Mouse (Mus musculus) stomach, postnatal 0 days (tissue): ENCODE results near the gene Gm12248. TPM values are rescaled to one million over a fixed set of nuclear protein-coding genes. Genes with fewer than 3 reads are reported as not detected.

Source experiments
- ATAC-seq: fragments of 200-750 bp; cut with Nextera tagmentation; 2 replicates; pipeline ENCODE4 v1.8.0; 2017; ENCODE audit not compliant: low FRiP score, low TSS enrichment
- DNase-seq: peaks from one replicate; pipeline ENCODE4 v3.0.0-alpha.2; 2016; ENCODE audit warnings: low spot score
- H3K27ac ChIP-seq: fragments of 300-500 bp; sonication (generic); replicated peaks from 2 replicates; pipeline ENCODE4 v1.5.1; 2014; ENCODE audit warnings: mild to moderate bottlenecking, control low read depth
- H3K27me3 ChIP-seq: fragments of 300-500 bp; sonication (generic); 2 replicates; pipeline ENCODE4 v1.6.1; 2014; ENCODE audit warnings: low read length; ENCODE audit not compliant: control insufficient read depth, insufficient read depth
- H3K36me3 ChIP-seq: fragments of 300-500 bp; sonication (generic); 2 replicates; pipeline ENCODE4 v1.6.1; 2014; ENCODE audit warnings: low read length, mixed read lengths; ENCODE audit not compliant: control insufficient read depth, insufficient read depth
- H3K4me1 ChIP-seq: fragments of 300-500 bp; sonication (generic); replicated peaks from 2 replicates; pipeline ENCODE4 v1.6.1; 2014; ENCODE audit warnings: antibody characterized with exemption; ENCODE audit not compliant: control insufficient read depth, insufficient read depth
- H3K4me2 ChIP-seq: fragments of 300-500 bp; sonication (generic); replicated peaks from 2 replicates; pipeline ENCODE4 v1.6.1; 2014; ENCODE audit warnings: low read depth, mild to moderate bottlenecking, control low read depth, moderate library complexity
- H3K4me3 ChIP-seq: fragments of 300-500 bp; sonication (generic); 2 replicates; pipeline ENCODE4 v1.5.1; 2014; ENCODE audit warnings: low read depth, low read length, control low read depth
- H3K9ac ChIP-seq: fragments of 300-500 bp; sonication (generic); 2 replicates; pipeline ENCODE4 v1.6.1; 2014; ENCODE audit warnings: mild to moderate bottlenecking, low read length, control low read depth, mixed read lengths
- H3K9me3 ChIP-seq: fragments of 300-500 bp; sonication (generic); 2 replicates; pipeline ENCODE4 v1.6.1; 2016; ENCODE audit warnings: low read length; ENCODE audit not compliant: control insufficient read depth
- CTCF ChIP-seq: IDR thresholded peaks from 2 replicates; pipeline ENCODE4 v1.5.1; 2016; ENCODE audit warnings: antibody characterized with exemption, low read depth, mild to moderate bottlenecking, moderate library complexity
- EP300 ChIP-seq: optimal IDR thresholded peaks from 2 replicates; pipeline ENCODE3; 2016; ENCODE audit warnings: antibody characterized with exemption
- WGBS: fragments of 180-500 bp; shearing (Covaris S2); extraction: QIAGEN DNeasy Blood & Tissue Kit; methylation state at CpG from one replicate; pipeline ENCODE4 v1.1.7; 2014; 5-methylcytosine and 5-hydroxymethylcytosine counted together
- polyA plus RNA-seq: library from polyadenylated mRNA; unstranded; fragments of >200 nt; fragmentation: Nextera tagmentation; extraction: Ambion mirVana; gene quantifications from 2 replicates; pipeline ENCODE4 v1.2.1, GENCODE M21; 2015

Gm12248 gene
- polyA plus RNA-seq, 1 experiment from 2014 or later, result not detected

DNA sequence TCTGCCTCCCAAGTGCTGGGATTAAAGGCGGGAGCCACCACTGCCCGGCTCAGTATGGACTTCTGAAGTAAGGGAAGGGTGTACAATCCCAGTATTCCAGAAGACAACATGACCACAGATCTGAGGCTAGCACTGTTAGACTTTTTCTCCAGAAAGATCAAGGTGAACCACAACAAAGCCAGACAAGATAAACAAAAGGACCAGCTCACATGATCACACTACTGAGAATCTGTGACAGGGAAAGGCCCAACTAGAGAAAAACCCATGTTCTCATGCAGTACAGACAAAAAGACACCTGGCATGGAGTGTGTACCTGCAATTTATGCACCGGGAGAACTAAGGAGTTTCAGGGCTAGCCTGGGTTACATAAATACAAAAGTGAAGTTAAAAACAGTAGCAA, 39.1 kb upstream of the Gm12248 start:
- Histone ChIP-seq H3K4me1 (no peaks in the 10 kb centered on the region), H3K4me3 (no peak overlapping the region), H3K27me3 (no peaks in the 10 kb centered on the region), H3K27ac (no peak overlapping the region), H3K9me3 (no peaks in the 10 kb centered on the region), H3K4me2 (no peak overlapping the region), H3K36me3 (peaks cover 7% of the 10 kb centered on the region), H3K9ac (no peak overlapping the region)
- no peak for DNase-seq
- TF ChIP-seq EP300 (no peak), CTCF (no peak)
- WGBS, result 93% methylated on average over 3 of the region's 3 CpGs
- ATAC-seq, result no peak

DNA sequence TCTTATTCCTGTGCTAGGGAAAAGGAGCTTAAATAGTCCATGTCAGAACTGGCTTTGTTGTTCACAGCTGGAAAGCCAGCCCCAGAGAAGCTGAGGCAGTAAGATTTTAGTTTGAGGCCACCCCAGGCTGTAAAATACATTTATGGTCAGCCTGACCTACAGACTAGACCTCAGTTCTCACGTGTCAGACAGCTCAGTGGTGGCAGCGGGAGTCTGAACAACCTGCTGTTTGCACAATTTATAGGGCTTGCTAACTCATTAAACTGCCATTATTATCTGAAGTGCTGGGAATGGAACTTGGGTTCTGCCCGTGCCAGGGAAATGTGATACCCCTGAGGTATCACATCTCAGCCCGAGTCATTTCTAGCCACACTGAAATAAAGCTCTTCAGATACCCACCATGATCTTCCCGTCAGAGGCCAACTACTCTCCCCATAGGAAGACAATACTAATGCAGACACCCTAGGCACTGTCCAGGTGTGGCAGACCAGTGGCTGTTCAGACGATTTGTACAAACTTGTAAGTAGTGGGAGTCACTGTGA, 36.4 kb upstream of the Gm12248 start:
- Histone ChIP-seq H3K4me2 (no peak overlapping the region), H3K27ac (no peak overlapping the region), H3K4me1 (no peaks in the 10 kb centered on the region), H3K4me3 (no peak overlapping the region), H3K36me3 (peaks cover 4% of the 10 kb centered on the region), H3K9me3 (no peaks in the 10 kb centered on the region), H3K9ac (no peak overlapping the region), H3K27me3 (no peaks in the 10 kb centered on the region)
- no peak for TF ChIP-seq CTCF
- no peak for TF ChIP-seq EP300
- WGBS, result 81% methylated on average over 6 of the region's 6 CpGs
- ATAC-seq (no peak), DNase-seq (no peak)

DNA sequence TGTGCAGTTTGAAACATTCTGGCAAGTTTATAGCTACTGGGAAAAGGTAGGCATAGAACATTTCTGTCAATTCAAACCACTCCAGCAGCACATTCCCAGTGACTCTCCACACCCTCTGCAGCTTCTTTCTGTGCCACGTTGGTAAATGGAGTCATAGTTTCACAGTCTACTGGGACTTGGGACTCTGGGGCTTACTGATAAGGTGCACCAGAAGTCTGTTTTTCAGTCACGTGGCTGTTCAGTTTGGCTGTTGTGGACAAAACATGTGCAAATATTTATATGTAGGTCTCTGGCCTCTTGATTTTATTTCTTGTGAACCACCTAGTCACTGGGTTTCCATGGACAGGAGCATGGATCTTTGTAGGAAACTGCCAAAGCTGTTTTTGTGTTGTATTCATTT, 34.6 kb upstream of the Gm12248 start:
- H3K9me3 ChIP-seq, result no peaks in the 10 kb centered on the region
- no peaks in the 10 kb centered on the region for H3K27me3 ChIP-seq
- no peaks in the 10 kb centered on the region for H3K4me1 ChIP-seq
- no peak overlapping the region for H3K4me3 ChIP-seq
- TF ChIP-seq CTCF, result no peak
- TF ChIP-seq EP300, result no peak
- H3K4me2 ChIP-seq, result no peak overlapping the region
- WGBS, result 73% methylated on average over 2 of the region's 2 CpGs
- H3K9ac ChIP-seq, result no peak overlapping the region
- DNase-seq (no peak), ATAC-seq (no peak)
- no peak overlapping the region for H3K27ac ChIP-seq
- peaks cover 6% of the 10 kb centered on the region for H3K36me3 ChIP-seq

DNA sequence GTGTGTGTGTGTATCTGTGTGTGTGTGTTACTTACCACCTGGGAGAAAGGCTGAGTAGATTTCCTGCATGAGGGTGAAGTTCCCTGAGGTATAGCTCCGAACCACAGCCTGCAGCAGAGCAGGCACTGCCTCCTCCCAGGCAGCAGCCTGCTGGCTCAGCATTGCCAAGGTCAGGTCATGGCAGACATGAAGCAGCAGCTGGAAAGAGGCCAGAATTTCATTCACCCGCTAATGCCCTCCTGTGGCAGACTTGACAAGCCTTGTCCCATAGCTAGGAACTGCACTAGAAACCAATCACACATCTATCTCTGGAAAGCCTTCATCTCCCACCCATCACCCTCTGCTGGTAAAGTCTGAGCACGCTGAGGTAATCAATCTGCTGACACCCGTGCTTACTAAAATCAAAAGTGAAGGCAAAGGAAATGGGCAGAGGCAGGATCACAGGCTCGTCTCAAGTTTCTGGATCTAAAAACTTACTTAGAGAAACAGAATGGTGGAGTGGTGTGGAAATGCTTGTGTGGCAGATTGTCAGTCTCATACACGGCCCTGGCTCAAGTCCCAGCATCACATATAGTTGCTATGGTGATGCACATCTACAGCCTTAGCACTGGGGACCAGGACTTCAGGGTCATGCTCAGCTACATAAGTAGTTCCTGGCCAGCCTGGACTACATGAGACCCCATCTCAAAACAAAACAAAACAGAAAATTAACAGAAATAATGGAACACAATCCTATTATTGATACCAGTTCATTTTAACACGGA, 33.6 kb upstream of the Gm12248 start:
- no peak overlapping the region for H3K27ac ChIP-seq
- no peaks in the 10 kb centered on the region for H3K27me3 ChIP-seq
- TF ChIP-seq CTCF (peak; percentile 50), EP300 (no peak)
- DNase-seq (peak; percentile 42), ATAC-seq (peak; percentile 35; the same call in 1 of the 2 replicates)
- H3K4me2 ChIP-seq, result no peak overlapping the region
- WGBS, result 54% methylated on average over 7 of the region's 7 CpGs
- no peaks in the 10 kb centered on the region for H3K9me3 ChIP-seq
- H3K36me3 ChIP-seq, result peaks cover 5% of the 10 kb centered on the region
- H3K4me1 ChIP-seq, result no peaks in the 10 kb centered on the region
- H3K4me3 ChIP-seq, result no peak overlapping the region
- H3K9ac ChIP-seq, result no peak overlapping the region

DNA sequence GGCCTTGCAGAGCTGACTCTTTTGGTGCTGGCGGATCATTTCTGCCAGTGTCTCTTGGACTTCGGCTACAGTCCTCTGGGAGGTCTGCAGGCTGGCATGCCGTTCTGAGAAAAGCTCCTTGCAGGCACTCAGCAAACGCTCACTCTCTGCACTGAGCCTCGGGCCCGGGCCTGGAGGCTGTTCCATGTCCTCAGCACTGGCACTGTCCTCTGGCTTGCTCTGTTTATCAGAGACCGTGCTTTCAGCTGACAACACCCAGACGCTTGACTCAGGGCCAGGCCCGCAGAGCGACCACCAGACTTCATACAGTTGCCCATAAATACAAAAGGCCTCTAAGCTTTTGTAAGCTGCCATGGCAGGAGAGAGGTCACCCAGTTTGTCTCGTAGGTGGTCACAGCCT, 32.1 kb upstream of the Gm12248 start:
- H3K27me3 ChIP-seq, result no peaks in the 10 kb centered on the region
- DNase-seq, result no peak
- H3K9me3 ChIP-seq, result no peaks in the 10 kb centered on the region
- H3K9ac ChIP-seq, result no peak overlapping the region
- WGBS, result 62% methylated on average over 11 of the region's 11 CpGs
- no peak overlapping the region for H3K4me3 ChIP-seq
- no peak overlapping the region for H3K4me2 ChIP-seq
- ATAC-seq, result no peak
- peaks cover 5% of the 10 kb centered on the region for H3K36me3 ChIP-seq
- no peak for TF ChIP-seq EP300
- no peak for TF ChIP-seq CTCF
- H3K27ac ChIP-seq, result no peak overlapping the region
- no peaks in the 10 kb centered on the region for H3K4me1 ChIP-seq

DNA sequence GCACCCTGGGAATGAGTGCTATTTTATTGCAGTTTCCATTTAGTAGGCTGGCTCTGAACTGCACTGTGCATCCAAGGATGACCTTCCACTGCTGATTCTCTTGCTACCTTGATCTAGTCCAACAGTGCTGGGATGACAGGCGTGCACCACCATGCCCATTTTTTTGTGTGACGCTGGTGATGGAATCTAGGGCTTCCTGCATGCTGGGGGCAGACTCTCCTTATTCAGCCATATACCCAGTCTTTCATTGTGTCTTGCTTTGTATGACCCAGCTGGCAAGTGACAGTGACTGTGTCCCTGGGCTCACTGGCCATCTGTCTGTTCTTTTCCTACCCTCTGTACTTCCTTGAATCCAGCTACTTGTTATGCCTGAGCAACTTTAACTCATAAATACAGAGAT, 30.8 kb upstream of the Gm12248 start:
- ATAC-seq (no peak), DNase-seq (no peak)
- H3K9me3 ChIP-seq, result no peaks in the 10 kb centered on the region
- H3K36me3 ChIP-seq, result peaks cover 5% of the 10 kb centered on the region
- TF ChIP-seq CTCF (no peak), EP300 (no peak)
- H3K4me2 ChIP-seq, result no peak overlapping the region
- 88% methylated on average over 2 of the region's 2 CpGs for WGBS
- no peaks in the 10 kb centered on the region for H3K4me1 ChIP-seq
- H3K4me3 ChIP-seq, result no peak overlapping the region
- no peak overlapping the region for H3K9ac ChIP-seq
- no peaks in the 10 kb centered on the region for H3K27me3 ChIP-seq
- no peak overlapping the region for H3K27ac ChIP-seq
